Mouse (Mus musculus) lung, postnatal 0 days (tissue): ENCODE measurements around the gene Sync. TPM values are rescaled to one million over a fixed set of nuclear protein-coding genes. Genes with fewer than 3 reads are reported as not detected.

Experiments
- ATAC-seq: fragments of 200-750 bp; cut with Nextera tagmentation; 2 replicates; pipeline ENCODE4 v1.8.0; 2017; ENCODE audit warnings: moderate library complexity
- DNase-seq: peaks from one replicate; pipeline ENCODE4 v3.0.0-alpha.2; 2016; ENCODE audit warnings: low spot score
- H3K27ac ChIP-seq: fragments of 300-500 bp; sonication (generic); 2 replicates; pipeline ENCODE4 v1.5.1; 2014; ENCODE audit warnings: antibody characterized with exemption, mild to moderate bottlenecking, low read length, mixed read lengths
- H3K27me3 ChIP-seq: fragments of 300-500 bp; sonication (generic); replicated peaks from 2 replicates; pipeline ENCODE4 v1.6.1; 2014; ENCODE audit warnings: low read length, mixed read lengths; ENCODE audit not compliant: insufficient read depth
- H3K36me3 ChIP-seq: fragments of 300-500 bp; sonication (generic); 2 replicates; pipeline ENCODE4 v1.6.1; 2014; ENCODE audit warnings: low read length, mixed read lengths; ENCODE audit not compliant: insufficient read depth
- H3K4me1 ChIP-seq: fragments of 300-500 bp; sonication (generic); 2 replicates; pipeline ENCODE4 v1.6.1; 2014; ENCODE audit warnings: antibody characterized with exemption, low read depth, low read length, mixed read lengths; ENCODE audit not compliant: insufficient read depth
- H3K4me2 ChIP-seq: fragments of 300-500 bp; sonication (generic); replicated peaks from 2 replicates; pipeline ENCODE4 v1.6.1; 2014; ENCODE audit warnings: low read depth, mild to moderate bottlenecking, low read length, moderate library complexity, mixed read lengths
- H3K4me3 ChIP-seq: fragments of 300-500 bp; sonication (generic); 2 replicates; pipeline ENCODE4 v1.5.1; 2014; ENCODE audit warnings: low read depth, low read length
- H3K9ac ChIP-seq: fragments of 300-500 bp; sonication (generic); replicated peaks from 2 replicates; pipeline ENCODE4 v1.6.1; 2014; ENCODE audit warnings: low read depth, mild to moderate bottlenecking
- H3K9me3 ChIP-seq: fragments of 300-500 bp; sonication (generic); 2 replicates; pipeline ENCODE4 v1.6.1; 2016; ENCODE audit warnings: low read length, mixed read lengths
- CTCF ChIP-seq: IDR thresholded peaks from 2 replicates; pipeline ENCODE4 v1.5.1; 2016; ENCODE audit warnings: antibody characterized with exemption, mild to moderate bottlenecking
- EP300 ChIP-seq: IDR thresholded peaks from 2 replicates; pipeline ENCODE4 v1.6.1; 2016; ENCODE audit warnings: antibody characterized with exemption, mild to moderate bottlenecking, control low read depth
- WGBS: fragments of 180-500 bp; shearing (Covaris S2); extraction: QIAGEN DNeasy Blood & Tissue Kit; methylation state at CpG from one replicate; pipeline ENCODE4 v1.1.7; 2014; 5-methylcytosine and 5-hydroxymethylcytosine counted together
- polyA plus RNA-seq: library from polyadenylated mRNA; unstranded; fragments of >200 nt; fragmentation: Nextera tagmentation; extraction: Ambion mirVana; gene quantifications from 2 replicates; pipeline ENCODE4 v1.2.1, GENCODE M21; 2015

Gene Sync
- polyA plus RNA-seq, 1 experiment from 2014 or later = 0.80 TPM

GRCm38 (mm10) chr4:129293702-129294101 lies 6.3 kb downstream of the Sync start:
- 25% methylated on average over 16 of the region's 16 CpGs for WGBS
- H3K9me3 ChIP-seq = no peaks in the 10 kb centered on the region
- H3K4me1 ChIP-seq = no peaks in the 10 kb centered on the region
- TF ChIP-seq CTCF (no peak), EP300 (no peak)
- no peak overlapping the region for H3K4me2 ChIP-seq
- no peaks in the 10 kb centered on the region for H3K36me3 ChIP-seq
- H3K27ac ChIP-seq = no peak overlapping the region
- no peak for DNase-seq
- H3K9ac ChIP-seq = no peak overlapping the region
- no peak overlapping the region for H3K4me3 ChIP-seq
- ATAC-seq = no peak
- 0 out of 2 replicates have a peak, but pooled peaks cover 3% of the 10 kb centered on the region for H3K27me3 ChIP-seq

DNA sequence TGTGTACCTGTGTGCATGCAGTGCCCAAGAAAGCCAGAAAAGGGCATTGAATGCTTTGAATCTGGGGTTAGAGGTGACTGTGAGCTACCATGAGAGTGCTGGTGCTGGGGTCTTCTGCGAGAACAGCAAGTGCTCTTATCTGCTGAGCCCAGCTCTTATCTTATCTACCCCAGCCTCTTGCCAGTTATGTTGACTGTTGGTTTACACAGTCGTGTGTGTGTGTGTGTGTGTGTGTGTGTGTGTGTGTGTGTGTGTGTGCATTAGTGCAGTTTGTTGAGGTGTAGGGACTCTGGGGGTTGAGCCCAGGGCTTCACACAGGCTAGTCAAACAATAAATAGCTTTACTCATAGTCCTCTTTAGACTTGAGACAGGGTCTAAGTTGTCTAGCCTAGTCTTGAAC lies 7.8 kb downstream of the Sync start:
- Histone ChIP-seq H3K4me1 (no peaks in the 10 kb centered on the region), H3K27ac (no peak overlapping the region), H3K27me3 (0 out of 2 replicates have a peak, but pooled peaks cover 3% of the 10 kb centered on the region), H3K9me3 (no peaks in the 10 kb centered on the region), H3K9ac (no peak overlapping the region), H3K4me2 (no peak overlapping the region), H3K4me3 (no peak overlapping the region), H3K36me3 (no peaks in the 10 kb centered on the region)
- no peak for ATAC-seq
- no peak for TF ChIP-seq CTCF
- TF ChIP-seq EP300 = no peak
- no peak for DNase-seq
- 16% methylated on average over 2 of the region's 2 CpGs for WGBS

DNA sequence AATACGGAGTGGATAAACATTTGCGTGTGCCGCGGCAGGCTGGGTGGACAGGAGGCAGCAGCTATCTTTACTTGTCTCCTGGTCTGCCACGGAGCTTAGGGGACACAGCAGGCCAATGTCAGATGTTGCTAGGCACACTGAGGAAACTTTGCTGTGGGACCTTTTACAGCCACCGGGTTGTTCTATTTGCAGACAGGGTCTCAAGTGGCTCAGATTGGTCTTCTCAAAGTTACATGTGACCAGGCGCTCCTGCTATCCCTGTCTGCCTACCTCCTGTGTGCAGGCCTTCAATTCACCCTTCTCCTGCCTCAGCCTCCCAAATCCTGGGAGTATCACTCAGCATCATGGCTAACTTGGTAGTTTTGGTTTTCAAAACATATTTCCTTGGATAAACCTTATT lies 8.6 kb downstream of the Sync start:
- WGBS = 62% methylated on average over 7 of the region's 7 CpGs
- H3K4me1 ChIP-seq = no peaks in the 10 kb centered on the region
- ATAC-seq (no peak), DNase-seq (no peak)
- no peaks in the 10 kb centered on the region for H3K9me3 ChIP-seq
- no peaks in the 10 kb centered on the region for H3K36me3 ChIP-seq
- H3K4me2 ChIP-seq = no peak overlapping the region
- no peak overlapping the region for H3K27ac ChIP-seq
- H3K4me3 ChIP-seq = no peak overlapping the region
- TF ChIP-seq EP300 = no peak
- TF ChIP-seq CTCF = no peak
- H3K9ac ChIP-seq = no peak overlapping the region
- 0 out of 2 replicates have a peak, but pooled peaks cover 3% of the 10 kb centered on the region for H3K27me3 ChIP-seq

DNA sequence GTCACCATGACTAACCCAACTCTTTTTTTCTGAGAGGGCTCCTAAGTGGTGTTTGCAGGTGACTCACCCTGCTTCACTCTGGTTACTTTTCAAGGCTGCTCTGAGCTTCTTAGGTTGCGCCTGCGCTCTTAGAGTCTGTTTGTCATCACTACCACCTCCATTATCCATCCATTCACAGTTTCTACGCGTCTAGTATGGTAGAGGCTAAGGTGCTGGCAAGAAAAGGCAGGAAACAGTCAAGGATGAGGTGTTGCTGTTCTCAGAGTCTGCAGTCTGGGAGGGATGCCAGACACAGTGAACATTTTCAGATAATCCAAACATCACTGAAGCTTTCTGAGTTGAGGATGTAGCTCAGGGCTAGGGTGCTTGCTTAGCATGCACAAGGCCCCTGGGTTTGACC lies 10.3 kb downstream of the Sync start:
- 42% methylated on average over 4 of the region's 4 CpGs for WGBS
- Histone ChIP-seq H3K9ac (no peak overlapping the region), H3K4me1 (no peaks in the 10 kb centered on the region), H3K27ac (no peak overlapping the region), H3K4me3 (no peak overlapping the region), H3K9me3 (no peaks in the 10 kb centered on the region), H3K36me3 (no peaks in the 10 kb centered on the region), H3K27me3 (0 out of 2 replicates have a peak, but pooled peaks cover 3% of the 10 kb centered on the region), H3K4me2 (no peak overlapping the region)
- ATAC-seq (peak; percentile 60), DNase-seq (peak; percentile 57)
- TF ChIP-seq CTCF = no peak
- TF ChIP-seq EP300 = no peak

DNA sequence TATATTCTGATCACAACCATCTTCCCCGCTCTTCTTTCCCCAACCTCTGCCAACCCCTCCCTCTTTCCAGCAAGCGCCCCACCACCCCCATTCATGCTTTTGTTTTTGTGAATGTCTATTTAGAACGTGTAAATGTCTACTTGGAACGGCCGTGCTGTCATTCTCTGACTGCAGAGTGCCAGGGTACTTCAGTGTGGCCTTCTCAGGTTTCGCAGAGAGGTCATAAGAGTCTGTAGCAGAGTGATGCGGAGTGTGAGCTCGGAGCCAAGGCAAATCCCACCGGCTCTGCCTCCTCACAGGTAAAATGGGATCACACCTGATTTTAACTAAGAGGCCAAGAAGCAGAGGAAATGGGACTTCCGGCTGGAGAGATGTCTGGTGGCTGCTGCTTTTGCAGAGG lies 11.7 kb downstream of the Sync start:
- Histone ChIP-seq H3K27ac (no peak overlapping the region), H3K4me1 (no peaks in the 10 kb centered on the region), H3K27me3 (0 out of 2 replicates have a peak, but pooled peaks cover 1% of the 10 kb centered on the region), H3K9me3 (no peaks in the 10 kb centered on the region), H3K36me3 (no peaks in the 10 kb centered on the region), H3K4me3 (no peak overlapping the region), H3K4me2 (no peak overlapping the region), H3K9ac (no peak overlapping the region)
- no peak for DNase-seq
- ATAC-seq = no peak
- 26% methylated on average over 10 of the region's 10 CpGs for WGBS
- TF ChIP-seq EP300 (no peak), CTCF (no peak)

GRCm38 (mm10) chr4:129303401-129303800 lies 16.0 kb downstream of the Sync start:
- WGBS = 76% methylated on average over 5 of the region's 5 CpGs
- ATAC-seq (no peak), DNase-seq (no peak)
- no peaks in the 10 kb centered on the region for H3K27me3 ChIP-seq
- H3K36me3 ChIP-seq = 0 out of 2 replicates have a peak, but pooled peaks cover 7% of the 10 kb centered on the region
- H3K9ac ChIP-seq = no peak overlapping the region
- H3K4me1 ChIP-seq = no peaks in the 10 kb centered on the region
- no peak overlapping the region for H3K4me2 ChIP-seq
- H3K9me3 ChIP-seq = no peaks in the 10 kb centered on the region
- no peak overlapping the region for H3K4me3 ChIP-seq
- no peak overlapping the region for H3K27ac ChIP-seq
- TF ChIP-seq CTCF (no peak), EP300 (no peak)

- no peaks in the 10 kb centered on the region for H3K27me3 ChIP-seq
- H3K27ac ChIP-seq = no peak overlapping the region
- H3K36me3 ChIP-seq = 0 out of 2 replicates have a peak, but pooled peaks cover 7% of the 10 kb centered on the region
- ATAC-seq = no peak
- no peaks in the 10 kb centered on the region for H3K9me3 ChIP-seq
- no peaks in the 10 kb centered on the region for H3K4me1 ChIP-seq
- TF ChIP-seq EP300 = no peak
- no peak for TF ChIP-seq CTCF
- DNase-seq = no peak
- no peak overlapping the region for H3K4me2 ChIP-seq
- no peak overlapping the region for H3K4me3 ChIP-seq
- H3K9ac ChIP-seq = no peak overlapping the region
- WGBS = 86% methylated on average over 9 of the region's 9 CpGs
These were observed 16.4 kb downstream of the Sync start for GRCm38 (mm10) chr4:129303816-129304215.
